Mouse (Mus musculus): Measurements from ENCODE around the gene E130114P18Rik.

- no peak for TF ChIP-seq CTCF (IDR thresholded peaks at IDR 0.05; ENCODE audit: control insufficient read depth, insufficient read depth, insufficient read length)
- no peak for TF ChIP-seq USF1 (IDR thresholded peaks at IDR 0.05; ENCODE audit: low read depth)
- no peak for TF ChIP-seq MAX (IDR thresholded peaks at IDR 0.05)
- TF ChIP-seq MYOG (IDR thresholded peaks at IDR 0.05; ENCODE audit: control insufficient read depth, extremely low read depth, insufficient read length): no peak
- no peak for TF ChIP-seq MYOD1 (IDR thresholded peaks at IDR 0.05; ENCODE audit: control insufficient read depth, insufficient read length, low read depth)
- no peak for TF ChIP-seq FOSL1 (IDR thresholded peaks at IDR 0.05; ENCODE audit: insufficient read depth, low read length, poor library complexity, severe bottlenecking)
- no peak for TF ChIP-seq CEBPB (IDR thresholded peaks at IDR 0.05; ENCODE audit: low read depth)
These were observed 130.0 kb downstream of the E130114P18Rik start for GRCm38 (mm10) chr4:97647700-97648435.

All from C2C12 (cell line).